Mouse (Mus musculus) thymus, adult 2 months (tissue): Measurements from ENCODE around the gene Hdac9.

Source experiments
- CTCF ChIP-seq: fragments of 200-500 bp; IDR thresholded peaks from 2 replicates; pipeline ENCODE4 v1.5.1; 2012; ENCODE audit warnings: mild to moderate bottlenecking, control low read depth, low read length, moderate library complexity, borderline replicate concordance; ENCODE audit not compliant: control insufficient read depth, poor library complexity, insufficient read depth; ENCODE audit errors: extremely low read depth
- POLR2A ChIP-seq: fragments of 200-500 bp; IDR thresholded peaks from 2 replicates; pipeline ENCODE4 v1.6.1; 2012; ENCODE audit warnings: mild to moderate bottlenecking, low read length, control low read depth, moderate library complexity; ENCODE audit not compliant: control insufficient read depth, poor library complexity, insufficient read depth; ENCODE audit errors: extremely low read depth

DNA sequence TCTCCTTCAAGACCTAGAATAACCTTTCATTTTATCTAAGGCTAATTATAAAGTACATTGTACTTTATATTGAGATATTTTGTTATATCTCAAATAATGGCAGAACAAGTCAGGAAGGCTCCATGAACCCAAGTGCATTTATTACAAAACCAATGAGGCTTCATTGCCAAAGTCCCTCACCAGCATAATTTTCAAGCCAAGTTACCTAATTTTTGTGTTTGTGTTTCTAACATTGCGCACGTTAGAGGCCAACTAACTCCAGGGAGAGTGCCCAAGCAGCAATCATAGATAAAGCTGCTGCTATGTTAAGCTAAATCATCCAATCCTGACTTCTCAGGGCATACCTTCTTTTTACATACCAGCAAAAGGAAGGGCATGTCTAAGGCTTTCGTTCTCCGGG, 722.8 kb downstream of the Hdac9 start:
- TF ChIP-seq CTCF: no peak
- no peak for TF ChIP-seq POLR2A
